ENCODE assay signal across 25 mouse cellular contexts in the genomic region with DNA sequence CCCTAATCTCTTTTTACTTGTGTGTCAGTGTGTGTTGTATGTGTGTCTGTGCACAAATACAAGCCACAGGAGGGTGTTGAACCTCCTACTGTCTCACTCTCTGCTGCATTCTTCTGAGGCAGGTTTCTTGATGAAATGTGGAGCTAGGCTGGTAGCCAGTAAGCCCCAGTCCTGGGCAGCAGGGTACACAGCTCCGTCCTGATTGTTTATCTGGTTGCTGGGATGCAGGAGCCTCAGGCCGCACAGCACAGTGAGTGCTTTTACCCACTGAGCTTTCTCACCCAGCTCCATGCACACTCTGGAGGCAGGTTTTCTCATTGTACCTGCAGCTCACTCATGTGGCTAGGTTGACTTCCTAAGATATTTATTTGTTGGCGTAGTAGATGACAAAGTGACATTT.
"Had no signal": no experiment of that assay in that cellular context is flagged by ENCODE, and none has a peak within 500 bp of the region (broad histone marks: within the 10 kb centered on the region; RNA-seq: fewer than 3 reads in every experiment).

No protein-coding gene starts in this region.

- H3K4me2 ChIP-seq: forebrain, embryonic 15.5 days; heart, embryonic 11.5 days; heart, embryonic 13.5 days; heart, embryonic 15.5 days; hindbrain, embryonic 15.5 days; kidney, embryonic 15.5 days; limb, embryonic 13.5 days; limb, embryonic 15.5 days had no signal

- H3K4me3 ChIP-seq: forebrain, embryonic 15.5 days; heart, embryonic 13.5 days; heart, embryonic 15.5 days; hindbrain, embryonic 15.5 days; kidney, embryonic 15.5 days; limb, embryonic 13.5 days; limb, embryonic 15.5 days had no signal

- H3K27ac ChIP-seq: forebrain, embryonic 15.5 days; heart, embryonic 13.5 days; heart, embryonic 15.5 days; hindbrain, embryonic 15.5 days; kidney, embryonic 15.5 days; kidney, postnatal 0 days; limb, embryonic 13.5 days; limb, embryonic 15.5 days; liver, embryonic 14.5 days had no signal

- DNase-seq: forebrain, postnatal 0 days; gastrocnemius, postnatal 14 days; gastrocnemius, postnatal 36 days; heart, adult 18-20 months; heart, postnatal 14 days; heart, postnatal 36 days; kidney, adult 11 months; kidney, adult 2 months; kidney, adult 9 months; kidney, postnatal 14 days; kidney, postnatal 36 days; layer of hippocampus, adult 9-11 months; layer of hippocampus, postnatal 36 days; left cerebral cortex, postnatal 4 days had no signal

- H3K9me3 ChIP-seq: forebrain, embryonic 15.5 days; heart, embryonic 13.5 days; heart, embryonic 15.5 days; hindbrain, embryonic 15.5 days; kidney, embryonic 15.5 days; limb, embryonic 13.5 days; limb, embryonic 15.5 days had no signal

- H3K9ac ChIP-seq: forebrain, embryonic 15.5 days; forebrain, postnatal 0 days; heart, embryonic 13.5 days; heart, embryonic 15.5 days; hindbrain, embryonic 15.5 days; kidney, embryonic 15.5 days; limb, embryonic 13.5 days; limb, embryonic 15.5 days; liver, embryonic 14.5 days had no signal

- H3K4me1 ChIP-seq: forebrain, embryonic 15.5 days; hindbrain, embryonic 15.5 days; limb, embryonic 13.5 days; limb, embryonic 15.5 days had no signal

- H3K27me3 ChIP-seq: forebrain, embryonic 15.5 days; heart, embryonic 13.5 days; heart, embryonic 15.5 days; hindbrain, embryonic 15.5 days; kidney, embryonic 15.5 days; limb, embryonic 13.5 days; limb, embryonic 15.5 days had no signal

- ATAC-seq: forebrain, embryonic 15.5 days; forebrain, postnatal 0 days; intestine, embryonic 16.5 days had no signal
